Comparison of ENCODE assay signal across 15 mouse cellular contexts in genomic region chr10:96648161-96648561, GRCm38 (mm10). TPM values are rescaled to one million over a fixed set of nuclear protein-coding genes. Genes with fewer than 3 reads are reported as not detected.
A peak's percentile ranks its signal among the peaks of the same experiment; 100 is the strongest.
DNase-seq lines count a peak whose midpoint lies in the region; ATAC-seq and TF ChIP-seq lines count a peak whose summit lies in the region.
"Had no signal": no experiment of that assay in that cellular context is flagged by ENCODE, and none has a peak within 500 bp of the region (broad histone marks: within the 10 kb centered on the region; RNA-seq: fewer than 3 reads in every experiment).

No protein-coding gene starts in this region.

- DNase-seq in kidney, adult 2 months: no peak
- DNase-seq in CD4-positive helper T cell, adult 2 months (ENCODE audit: low read depth, low spot score): peak; percentile 59
- DNase-seq in brain, adult 2 months (ENCODE audit: low read depth, low spot score): peak; percentile 95
- DNase-seq in cerebellum, postnatal 25 days: peak; percentile 77 to 84
- DNase-seq in lung, postnatal 36 days: no peak
- DNase-seq in heart, postnatal 14 days: no peak
- no peak for DNase-seq in frontal cortex, postnatal 36 days (ENCODE audit: low spot score in 2 of 2)
- DNase-seq: forebrain, postnatal 0 days; gastrocnemius, postnatal 36 days; heart, postnatal 10 days; kidney, adult 9 months; lung, adult 18-20 months had no signal

- H3K27me3 ChIP-seq in kidney, embryonic 15.5 days: no peaks in the 10 kb centered on the region
- no peaks in the 10 kb centered on the region for H3K27me3 ChIP-seq in kidney, adult 2 months (replicated peaks; ENCODE audit: control insufficient read depth, insufficient read depth, low read length)
- H3K27me3 ChIP-seq: limb, embryonic 13.5 days; stomach, embryonic 15.5 days had no signal

- H3K4me2 ChIP-seq in kidney, embryonic 15.5 days: 0 out of 2 replicates have a peak overlapping the region, but pooled peaks have one; percentile 16
- H3K4me2 ChIP-seq: limb, embryonic 13.5 days; stomach, embryonic 15.5 days had no signal

- ATAC-seq in kidney, embryonic 15.5 days (replicated peaks; ENCODE audit: low FRiP score): no peak
- ATAC-seq: forebrain, postnatal 0 days had no signal

- no peak for TF ChIP-seq POLR2A in kidney, adult 2 months (IDR thresholded peaks at IDR 0.05; ENCODE audit: low read depth, low read length)

- no peaks in the 10 kb centered on the region for H3K36me3 ChIP-seq in kidney, embryonic 15.5 days
- H3K36me3 ChIP-seq in kidney, adult 2 months (ENCODE audit: control insufficient read depth, insufficient read depth, low read length): no peaks in the 10 kb centered on the region
- H3K36me3 ChIP-seq: limb, embryonic 13.5 days; stomach, embryonic 15.5 days had no signal

- H3K27ac ChIP-seq in kidney, embryonic 15.5 days: peak overlapping the region; percentile 56; the same call in 1 of the 2 replicates
- no peak overlapping the region for H3K27ac ChIP-seq in kidney, adult 2 months (ENCODE audit: insufficient read depth, low read depth, low read length)
- H3K27ac ChIP-seq: limb, embryonic 13.5 days; stomach, embryonic 15.5 days had no signal

- no peak overlapping the region for H3K9ac ChIP-seq in kidney, embryonic 15.5 days
- H3K9ac ChIP-seq: forebrain, postnatal 0 days; limb, embryonic 13.5 days; stomach, embryonic 15.5 days had no signal

- H3K4me1 ChIP-seq in kidney, embryonic 15.5 days: peaks cover 19% of the 10 kb centered on the region
- peaks cover 3% of the 10 kb centered on the region; the same call in 1 of the 2 replicates for H3K4me1 ChIP-seq in kidney, adult 2 months (ENCODE audit: control insufficient read depth, insufficient read depth, low read length)

- 68% methylated on average over 3 of the region's 3 CpGs for WGBS in kidney, embryonic 15.5 days
- 38% methylated on average over 3 of the region's 3 CpGs for WGBS in kidney, adult 2 months

- TF ChIP-seq CTCF in kidney, adult 2 months (conservative IDR thresholded peaks at IDR 0.05; ENCODE audit: insufficient read depth, insufficient read length, low read depth, low read length): no peak

- H3K9me3 ChIP-seq in kidney, embryonic 15.5 days (replicated peaks): no peaks in the 10 kb centered on the region
- H3K9me3 ChIP-seq: limb, embryonic 13.5 days; stomach, embryonic 15.5 days had no signal

- intact Hi-C loops in heart, postnatal 14 days (cut with DNase I): no loop called here

- H3K4me3 ChIP-seq in kidney, embryonic 15.5 days (replicated peaks): no peak overlapping the region
- H3K4me3 ChIP-seq in kidney, adult 2 months (ENCODE audit: insufficient read depth, low read depth, low read length): no peak overlapping the region
- H3K4me3 ChIP-seq: limb, embryonic 13.5 days; stomach, embryonic 15.5 days had no signal

RNA-seq across cellular contexts. Expression of gene Btg1, which starts 31.4 kb away (rescaled TPM):
- 44.9 TPM in 2 replicates for polyA plus RNA-seq in kidney, embryonic 15.5 days (2015; fragmentation: Nextera tagmentation; extraction: Ambion mirVana)
- 16.3 and 35.5 TPM in 2 replicates for polyA plus RNA-seq in kidney, adult 2 months (2012; rRNA removed)
- 10 to 100 TPM; 48.0 to 53.4 TPM for total RNA-seq in heart, postnatal 14 days (2021)

Comparison
In these comparisons a context has a peak if more than half of its experiments do, and no peak if none do; other contexts are left out.
1. DNase-seq: peak in CD4-positive helper T cell, adult 2 months (single experiment), brain, adult 2 months (single experiment) and cerebellum, postnatal 25 days (2 of 2); none in kidney, adult 2 months (single experiment), lung, postnatal 36 days (single experiment), heart, postnatal 14 days (0 of 2) and frontal cortex, postnatal 36 days (0 of 2).